Mouse (Mus musculus) limb, embryonic 13.5 days (tissue): ENCODE measurements around the gene Mdfi. TPM values are rescaled to one million over a fixed set of nuclear protein-coding genes. Genes with fewer than 3 reads are reported as not detected.

Experiments
- ATAC-seq: fragments of 200-750 bp; cut with Nextera tagmentation; 2 replicates; pipeline ENCODE4 v1.8.0; 2017; ENCODE audit warnings: low read depth, moderate number of reproducible peaks, moderate TSS enrichment; ENCODE audit not compliant: low FRiP score
- H3K27ac ChIP-seq: fragments of 300-500 bp; sonication (generic); 2 replicates; pipeline ENCODE4 v1.5.1; 2015; ENCODE audit warnings: inconsistent platforms, mild to moderate bottlenecking, moderate library complexity
- H3K27me3 ChIP-seq: fragments of 300-500 bp; sonication (generic); 2 replicates; pipeline ENCODE4 v1.6.1; 2015; ENCODE audit warnings: mild to moderate bottlenecking, inconsistent platforms
- H3K36me3 ChIP-seq: fragments of 300-500 bp; sonication (generic); 2 replicates; pipeline ENCODE4 v1.6.1; 2015; ENCODE audit warnings: inconsistent platforms, mild to moderate bottlenecking, moderate library complexity
- H3K4me1 ChIP-seq: fragments of 300-500 bp; sonication (generic); 2 replicates; pipeline ENCODE4 v1.6.1; 2015; ENCODE audit warnings: inconsistent platforms
- H3K4me2 ChIP-seq: fragments of 300-500 bp; sonication (generic); replicated peaks from 2 replicates; pipeline ENCODE4 v1.6.1; 2015; ENCODE audit warnings: inconsistent platforms, mild to moderate bottlenecking, moderate library complexity
- H3K4me3 ChIP-seq: fragments of 300-500 bp; sonication (generic); 2 replicates; pipeline ENCODE4 v1.5.1; 2015; ENCODE audit warnings: moderate library complexity, mild to moderate bottlenecking, inconsistent platforms
- H3K9ac ChIP-seq: fragments of 300-500 bp; sonication (generic); 2 replicates; pipeline ENCODE4 v1.6.1; 2015; ENCODE audit warnings: mild to moderate bottlenecking, inconsistent platforms
- H3K9me3 ChIP-seq: fragments of 300-500 bp; sonication (generic); 2 replicates; pipeline ENCODE4 v1.6.1; 2016; ENCODE audit warnings: inconsistent platforms
- WGBS: fragments of 180-500 bp; shearing (Covaris S2); methylation state at CpG from one replicate; pipeline ENCODE4 v1.1.7; 2015; 5-methylcytosine and 5-hydroxymethylcytosine counted together
- polyA plus RNA-seq: library from polyadenylated mRNA; unstranded; fragments of >200 nt; fragmentation: Nextera tagmentation; extraction: Ambion mirVana; gene quantifications from 2 replicates; pipeline ENCODE4 v1.2.1, GENCODE M21; 2015

Mdfi gene
- polyA plus RNA-seq, 1 experiment from 2014 or later, result 33.9 TPM

DNA sequence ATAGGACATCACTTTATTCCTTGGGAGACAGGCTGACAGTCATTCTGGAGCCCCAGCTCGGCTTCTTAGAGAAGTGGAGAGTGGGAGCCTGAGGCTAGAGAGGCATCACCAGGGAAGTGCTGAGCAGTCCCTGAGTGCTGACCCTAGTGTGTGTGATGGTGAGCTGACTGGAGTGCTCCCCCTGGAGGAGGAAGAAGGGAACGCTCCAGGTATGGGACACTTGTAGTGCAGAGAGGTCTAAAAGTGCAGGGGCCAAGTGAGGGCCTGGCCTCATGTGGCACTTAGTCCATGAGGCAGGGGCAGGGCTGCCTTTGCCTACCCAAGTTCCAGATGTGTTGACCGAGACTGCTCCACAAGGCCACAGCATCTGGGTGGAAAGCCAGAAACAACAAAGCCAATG, 39.0 kb downstream of the Mdfi start:
- ATAC-seq, result no peak
- Histone ChIP-seq H3K36me3 (no peaks in the 10 kb centered on the region), H3K9ac (no peak overlapping the region), H3K4me2 (no peak overlapping the region), H3K27me3 (0 out of 2 replicates have a peak, but pooled peaks cover 4% of the 10 kb centered on the region), H3K4me1 (peaks cover 34% of the 10 kb centered on the region), H3K9me3 (no peaks in the 10 kb centered on the region), H3K27ac (no peak overlapping the region), H3K4me3 (no peak overlapping the region)
- 36% methylated on average over 3 of the region's 3 CpGs for WGBS

DNA sequence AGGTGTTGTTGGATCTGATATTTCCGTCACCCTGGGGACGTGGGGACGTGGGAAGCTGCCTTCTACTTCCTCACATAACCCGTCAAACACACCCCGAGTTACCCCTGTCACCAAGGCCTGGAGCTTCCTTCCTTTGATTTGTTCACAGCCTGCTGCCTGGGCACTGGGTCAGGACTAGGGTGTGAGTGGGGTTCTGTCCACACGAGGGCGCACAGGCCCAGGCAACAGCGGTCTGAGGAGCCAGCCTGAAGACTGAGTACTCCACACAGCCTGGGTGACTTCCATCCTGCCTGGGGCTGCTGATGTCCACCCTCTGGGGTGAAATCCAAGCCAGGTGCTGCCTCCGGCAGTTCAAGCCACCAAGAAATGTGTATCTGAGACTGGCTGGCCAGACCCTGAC, 41.1 kb downstream of the Mdfi start:
- peaks cover 43% of the 10 kb centered on the region for H3K4me1 ChIP-seq
- no peak overlapping the region for H3K4me2 ChIP-seq
- H3K36me3 ChIP-seq, result peaks cover 4% of the 10 kb centered on the region; the same call in 1 of the 2 replicates
- no peaks in the 10 kb centered on the region for H3K9me3 ChIP-seq
- no peak overlapping the region for H3K27ac ChIP-seq
- no peak overlapping the region for H3K9ac ChIP-seq
- no peak overlapping the region for H3K4me3 ChIP-seq
- peak; percentile 60 for ATAC-seq
- H3K27me3 ChIP-seq, result 0 out of 2 replicates have a peak, but pooled peaks cover 4% of the 10 kb centered on the region
- 12% methylated on average over 9 of the region's 9 CpGs for WGBS

DNA sequence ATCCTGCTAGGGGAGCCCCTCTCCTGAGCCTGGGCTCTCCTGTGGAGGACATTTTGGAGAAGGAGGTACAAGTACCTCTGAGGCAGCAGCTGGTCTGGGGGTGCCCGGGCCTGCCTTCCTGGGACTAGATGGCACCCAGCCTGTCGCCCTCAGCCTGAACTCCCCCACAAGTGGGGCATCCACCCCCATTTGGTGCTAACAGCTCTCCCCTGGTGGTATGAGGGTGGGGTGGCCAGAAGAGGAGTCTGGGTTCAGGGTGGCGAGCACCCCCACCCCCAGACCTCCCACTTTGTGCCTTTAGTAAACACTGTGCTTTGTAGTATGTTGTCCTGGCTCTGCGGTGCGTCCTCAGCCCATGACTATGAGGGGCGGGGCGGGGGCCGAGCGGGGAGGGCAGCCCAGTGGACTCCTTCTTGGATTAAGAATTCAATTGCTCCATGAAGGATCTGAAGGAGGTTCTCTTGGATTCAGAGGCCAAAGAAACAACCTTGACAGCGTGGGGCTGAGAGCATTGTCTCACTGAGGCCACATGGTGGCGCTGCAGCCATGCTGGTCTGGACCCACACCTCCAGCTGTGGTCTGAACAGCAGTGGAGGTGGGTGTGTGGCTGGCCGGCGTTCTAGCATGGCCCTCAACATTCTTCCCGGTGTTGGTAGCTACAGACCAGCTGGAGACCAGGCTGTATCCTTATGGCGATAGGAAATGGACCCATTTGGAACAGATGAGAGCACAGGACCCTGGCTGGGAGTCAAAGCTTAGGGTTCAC, 42.2 kb downstream of the Mdfi start:
- no peak overlapping the region for H3K4me3 ChIP-seq
- no peak overlapping the region for H3K4me2 ChIP-seq
- H3K27ac ChIP-seq, result no peak overlapping the region
- H3K9ac ChIP-seq, result 0 out of 2 replicates have a peak overlapping the region, but pooled peaks have one; percentile 25
- H3K9me3 ChIP-seq, result no peaks in the 10 kb centered on the region
- 19% methylated on average over 15 of the region's 15 CpGs for WGBS
- ATAC-seq, result peak; percentile 60; the same call in 1 of the 2 replicates
- H3K27me3 ChIP-seq, result 0 out of 2 replicates have a peak, but pooled peaks cover 4% of the 10 kb centered on the region
- H3K36me3 ChIP-seq, result peaks cover 4% of the 10 kb centered on the region; the same call in 1 of the 2 replicates
- H3K4me1 ChIP-seq, result peaks cover 54% of the 10 kb centered on the region

DNA sequence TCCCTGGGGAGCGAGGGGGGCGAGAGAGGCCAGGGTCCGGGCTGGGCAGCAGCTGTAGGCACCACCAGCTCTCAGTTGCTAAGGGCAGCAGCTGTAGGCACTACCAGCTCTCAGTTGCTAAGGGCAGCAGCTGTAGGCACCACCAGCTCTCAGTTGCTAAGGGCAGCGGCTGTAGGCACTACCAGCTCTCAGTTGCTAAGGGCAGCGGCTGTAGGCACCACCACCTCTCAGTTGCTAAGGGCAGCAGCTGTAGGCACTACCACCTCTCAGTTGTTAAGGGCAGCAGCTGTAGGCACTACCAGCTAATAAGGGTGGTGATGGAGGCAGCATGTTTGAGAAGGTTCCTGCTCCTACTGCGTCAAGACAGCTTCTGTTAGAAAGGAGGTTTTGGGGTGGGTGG, 45.5 kb downstream of the Mdfi start:
- 65% methylated on average over 6 of the region's 6 CpGs for WGBS
- no peak overlapping the region for H3K4me2 ChIP-seq

DNA sequence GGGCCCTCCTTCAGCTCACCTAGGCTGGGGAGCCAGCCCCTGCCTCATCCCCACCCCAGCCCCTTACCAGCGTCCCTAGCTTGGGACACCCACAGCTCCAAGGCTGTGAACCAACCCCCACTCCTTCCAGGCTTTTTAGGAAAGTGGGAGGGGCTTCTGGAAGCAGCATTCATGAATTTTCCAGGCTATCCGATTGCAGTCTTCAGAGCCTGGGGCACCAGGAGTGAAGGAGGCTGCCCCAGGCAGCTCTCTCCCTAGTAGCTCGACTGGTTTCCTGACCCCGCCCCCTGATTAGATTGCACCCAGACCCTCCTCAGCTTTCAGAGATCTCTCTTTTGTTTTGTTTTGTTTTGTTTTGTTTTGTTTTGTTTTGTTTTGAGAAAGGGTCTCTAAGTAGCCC, 46.2 kb downstream of the Mdfi start:
- Histone ChIP-seq H3K4me1 (peaks cover 44% of the 10 kb centered on the region), H3K4me3 (no peak overlapping the region), H3K27ac (peak overlapping the region; percentile 77), H3K4me2 (peak overlapping the region; percentile 34), H3K27me3 (peaks cover 10% of the 10 kb centered on the region; the same call in 1 of the 2 replicates), H3K9ac (0 out of 2 replicates have a peak overlapping the region, but pooled peaks have one; percentile 43), H3K36me3 (peaks cover 4% of the 10 kb centered on the region; the same call in 1 of the 2 replicates), H3K9me3 (no peaks in the 10 kb centered on the region)
- 2% methylated on average over 4 of the region's 4 CpGs for WGBS
- ATAC-seq, result peak; percentile 26

More for the DNA sequence above, 45.5 kb downstream of the Mdfi start:
- H3K36me3 ChIP-seq, result peaks cover 4% of the 10 kb centered on the region; the same call in 1 of the 2 replicates
- H3K27me3 ChIP-seq, result peaks cover 10% of the 10 kb centered on the region; the same call in 1 of the 2 replicates
- no peak overlapping the region for H3K9ac ChIP-seq
- peaks cover 50% of the 10 kb centered on the region for H3K4me1 ChIP-seq
- no peak for ATAC-seq
- no peak overlapping the region for H3K4me3 ChIP-seq
- no peaks in the 10 kb centered on the region for H3K9me3 ChIP-seq
- H3K27ac ChIP-seq, result no peak overlapping the region; the same call in 1 of the 2 replicates

DNA sequence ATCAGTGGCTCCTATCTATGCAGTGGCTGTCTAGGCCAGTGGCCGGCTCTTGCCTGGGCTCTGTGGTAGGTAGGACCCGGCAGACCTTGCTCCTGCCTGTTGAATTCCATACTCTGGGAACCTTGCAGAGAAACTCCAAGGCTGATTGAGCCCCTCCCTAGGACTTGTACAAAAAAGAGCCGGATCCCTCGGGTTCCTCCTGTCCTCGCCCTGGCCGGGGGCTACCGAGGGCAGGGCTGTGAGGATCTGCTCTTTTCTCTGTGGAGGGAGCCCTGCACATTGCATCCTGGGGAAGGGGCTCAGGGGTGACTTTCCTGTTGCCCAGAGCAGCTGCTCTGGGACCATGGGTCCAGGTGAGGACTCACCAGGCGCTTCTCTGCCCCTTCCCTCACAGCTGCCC, 46.9 kb downstream of the Mdfi start:
- no peak for ATAC-seq
- peaks cover 38% of the 10 kb centered on the region for H3K4me1 ChIP-seq
- H3K27ac ChIP-seq, result peak overlapping the region; percentile 77
- peak overlapping the region; percentile 34 for H3K4me2 ChIP-seq
- H3K4me3 ChIP-seq, result no peak overlapping the region
- peak overlapping the region; percentile 43; the same call in 1 of the 2 replicates for H3K9ac ChIP-seq
- H3K27me3 ChIP-seq, result peaks cover 10% of the 10 kb centered on the region; the same call in 1 of the 2 replicates
- WGBS, result 41% methylated on average over 8 of the region's 8 CpGs
- peaks cover 4% of the 10 kb centered on the region; the same call in 1 of the 2 replicates for H3K36me3 ChIP-seq
- peaks cover 2% of the 10 kb centered on the region; the same call in 1 of the 2 replicates for H3K9me3 ChIP-seq

DNA sequence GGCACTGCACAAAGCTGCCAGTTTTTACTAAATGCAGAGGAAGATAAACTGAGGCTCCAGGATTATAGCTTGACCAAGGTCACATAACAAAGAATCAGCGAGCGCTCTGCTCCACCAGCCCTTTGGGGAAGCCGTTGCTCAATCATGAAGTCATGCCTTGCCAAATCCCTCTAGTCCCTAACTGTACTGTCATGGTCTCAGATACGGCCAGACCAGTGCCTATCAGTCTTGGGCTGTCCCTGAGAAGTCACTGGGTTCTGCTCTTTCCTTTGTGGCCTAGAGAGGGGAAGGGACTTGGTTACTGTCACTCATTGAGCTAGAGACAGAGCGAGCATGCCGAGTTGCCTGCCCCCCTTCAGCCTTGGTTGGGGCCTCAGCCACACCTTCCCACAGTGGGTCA, 50.1 kb downstream of the Mdfi start:
- Histone ChIP-seq H3K4me3 (no peak overlapping the region), H3K27ac (no peak overlapping the region), H3K9ac (no peak overlapping the region), H3K27me3 (peaks cover 7% of the 10 kb centered on the region; the same call in 1 of the 2 replicates), H3K4me1 (peaks cover 33% of the 10 kb centered on the region), H3K4me2 (no peak overlapping the region), H3K9me3 (peaks cover 4% of the 10 kb centered on the region; the same call in 1 of the 2 replicates), H3K36me3 (no peaks in the 10 kb centered on the region)
- WGBS, result 91% methylated on average over 6 of the region's 6 CpGs
- no peak for ATAC-seq

DNA sequence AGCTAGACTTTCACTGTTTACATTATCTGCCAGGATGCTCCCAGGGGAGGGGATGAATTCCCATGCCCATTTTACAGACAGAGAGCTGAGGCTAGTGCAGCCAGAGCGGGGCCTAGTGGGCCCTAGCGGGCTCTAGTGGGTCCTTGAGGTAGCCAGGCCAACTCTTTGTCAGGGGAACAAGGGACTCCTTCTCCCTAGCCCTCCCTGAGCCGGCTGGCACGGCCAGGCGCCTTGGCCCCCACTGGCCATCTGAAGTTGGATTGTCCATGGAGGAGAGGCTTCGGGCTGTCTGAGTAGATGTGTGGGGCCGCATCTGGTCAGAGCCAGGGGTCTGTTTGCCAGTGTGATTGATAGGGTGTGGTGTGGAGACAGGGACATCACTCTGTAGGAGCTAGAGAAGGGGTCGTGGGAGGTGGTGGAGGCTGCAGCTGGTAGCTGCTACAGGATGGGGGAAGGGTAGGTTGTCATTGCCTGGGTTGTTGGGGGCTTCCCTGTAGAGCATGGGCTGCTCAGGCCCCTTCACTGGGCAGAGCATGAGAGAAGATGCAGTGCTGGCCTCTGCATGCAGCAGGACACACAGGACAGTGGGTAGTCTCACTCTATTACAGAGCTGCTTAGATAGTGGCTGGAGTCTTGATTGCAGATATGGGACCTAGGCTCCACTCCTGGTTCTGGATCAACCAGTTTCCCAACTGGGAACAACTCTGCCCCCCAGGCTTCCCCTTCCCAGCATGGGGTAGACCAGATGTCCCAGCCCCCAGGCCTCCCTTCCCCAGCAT, 50.9 kb downstream of the Mdfi start:
- no peak for ATAC-seq
- H3K36me3 ChIP-seq, result no peaks in the 10 kb centered on the region
- no peak overlapping the region for H3K4me3 ChIP-seq
- no peak overlapping the region for H3K4me2 ChIP-seq
- no peak overlapping the region for H3K27ac ChIP-seq
- H3K27me3 ChIP-seq, result peaks cover 7% of the 10 kb centered on the region; the same call in 1 of the 2 replicates
- peaks cover 4% of the 10 kb centered on the region; the same call in 1 of the 2 replicates for H3K9me3 ChIP-seq
- H3K4me1 ChIP-seq, result peaks cover 27% of the 10 kb centered on the region
- 63% methylated on average over 8 of the region's 8 CpGs for WGBS
- no peak overlapping the region for H3K9ac ChIP-seq

DNA sequence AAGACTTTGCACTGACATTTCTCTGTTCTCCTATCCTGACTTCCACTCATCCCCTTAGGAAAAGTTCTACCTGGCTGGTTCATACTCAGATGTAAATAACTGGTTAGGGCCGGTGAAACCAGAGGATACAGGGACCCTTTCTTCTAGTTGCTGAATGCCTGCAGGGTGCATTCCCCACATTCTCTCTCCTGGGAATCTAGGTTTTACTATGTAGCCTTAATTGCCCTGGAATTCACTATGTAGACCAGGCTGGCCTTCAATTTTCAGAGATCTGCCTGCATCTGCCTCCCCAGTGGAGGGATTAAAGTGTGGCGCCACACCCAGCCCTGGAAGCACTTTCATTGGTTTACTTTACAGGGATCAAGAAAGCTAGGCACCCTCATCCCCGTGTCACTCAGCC, 52.0 kb downstream of the Mdfi start:
- no peak overlapping the region for H3K4me2 ChIP-seq
- no peak overlapping the region for H3K9ac ChIP-seq
- 85% methylated on average over 3 of the region's 3 CpGs for WGBS
- H3K27me3 ChIP-seq, result peaks cover 7% of the 10 kb centered on the region; the same call in 1 of the 2 replicates
- H3K27ac ChIP-seq, result no peak overlapping the region
- peaks cover 15% of the 10 kb centered on the region for H3K4me1 ChIP-seq
- no peak overlapping the region for H3K4me3 ChIP-seq
- no peaks in the 10 kb centered on the region for H3K36me3 ChIP-seq
- no peak for ATAC-seq
- H3K9me3 ChIP-seq, result peaks cover 4% of the 10 kb centered on the region; the same call in 1 of the 2 replicates

DNA sequence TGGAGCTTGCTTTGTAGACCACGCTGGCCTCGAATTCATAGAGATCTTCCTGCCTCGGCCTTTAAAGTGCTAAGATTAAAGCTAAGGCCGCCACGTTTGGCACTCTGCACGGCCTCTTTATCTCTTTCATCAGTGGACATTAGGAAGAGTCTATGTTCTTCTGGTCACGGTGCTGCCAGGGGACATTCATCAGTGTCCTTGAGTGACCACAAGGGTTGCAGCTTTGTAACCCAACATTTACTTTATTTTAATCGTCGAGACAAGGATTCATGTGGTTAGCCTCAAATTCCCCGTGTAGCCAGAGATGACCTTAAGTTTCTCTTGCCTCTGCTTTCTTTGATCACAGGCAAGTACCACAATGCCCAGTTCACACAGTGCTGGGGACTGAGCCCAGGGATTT, 54.0 kb downstream of the Mdfi start:
- Histone ChIP-seq H3K27ac (no peak overlapping the region), H3K4me2 (no peak overlapping the region), H3K4me1 (peaks cover 17% of the 10 kb centered on the region), H3K4me3 (no peak overlapping the region), H3K27me3 (no peaks in the 10 kb centered on the region; the same call in 1 of the 2 replicates), H3K9me3 (peaks cover 4% of the 10 kb centered on the region; the same call in 1 of the 2 replicates), H3K9ac (no peak overlapping the region), H3K36me3 (no peaks in the 10 kb centered on the region)
- 71% methylated on average over 10 of the region's 10 CpGs for WGBS
- ATAC-seq, result no peak

DNA sequence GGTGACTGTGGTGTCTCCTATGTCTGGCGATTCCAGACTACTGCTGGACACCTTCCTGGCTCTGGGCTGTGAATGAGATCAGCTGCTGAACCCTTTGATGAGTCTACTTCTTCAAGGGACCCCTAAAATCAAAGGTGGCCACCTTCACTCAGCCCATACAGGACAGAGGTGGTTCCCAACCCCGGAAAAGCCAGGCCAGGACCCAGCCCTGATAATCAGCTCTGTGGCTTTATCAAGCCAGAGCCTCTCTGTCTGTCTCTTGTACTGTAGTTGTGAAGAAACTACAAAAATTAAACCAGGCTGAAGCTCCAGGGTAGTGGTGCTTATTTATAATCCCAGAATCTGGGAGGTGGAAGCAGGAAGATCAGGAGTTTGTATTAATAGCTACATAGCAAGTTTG, 57.4 kb downstream of the Mdfi start:
- H3K4me3 ChIP-seq, result no peak overlapping the region
- 44% methylated on average over 2 of the region's 2 CpGs for WGBS
- H3K4me1 ChIP-seq, result peaks cover 37% of the 10 kb centered on the region
- no peak overlapping the region for H3K9ac ChIP-seq
- no peak overlapping the region for H3K4me2 ChIP-seq
- ATAC-seq, result no peak
- peaks cover 8% of the 10 kb centered on the region; the same call in 1 of the 2 replicates for H3K9me3 ChIP-seq
- no peaks in the 10 kb centered on the region for H3K27me3 ChIP-seq
- H3K36me3 ChIP-seq, result no peaks in the 10 kb centered on the region
- H3K27ac ChIP-seq, result peak overlapping the region; percentile 52; the same call in 1 of the 2 replicates
